Mouse (Mus musculus) hindbrain, embryonic 11.5 days (tissue): Measurements from ENCODE around the gene Txndc9. TPM values are rescaled to one million over a fixed set of nuclear protein-coding genes. Genes with fewer than 3 reads are reported as not detected.
A peak's percentile ranks its signal among the peaks of the same experiment; 100 is the strongest.

Experiments used
- ATAC-seq: fragments of 200-750 bp; cut with Nextera tagmentation; 2 replicates; pipeline ENCODE4 v1.8.0; 2017; ENCODE audit warnings: mild to moderate bottlenecking, moderate TSS enrichment, moderate library complexity; ENCODE audit not compliant: low FRiP score
- DNase-seq: peaks from one replicate; pipeline ENCODE4 v3.0.0-alpha.2; 2015; ENCODE audit warnings: low spot score
- H3K27ac ChIP-seq: fragments of 300-500 bp; sonication (generic); 2 replicates; pipeline ENCODE4 v1.5.1; 2014; ENCODE audit warnings: mild to moderate bottlenecking, low read depth, low read length
- H3K27me3 ChIP-seq: fragments of 300-500 bp; sonication (generic); 2 replicates; pipeline ENCODE4 v1.6.1; 2014; ENCODE audit warnings: mild to moderate bottlenecking, low read length, moderate library complexity, mixed read lengths; ENCODE audit not compliant: control insufficient read depth, insufficient read depth
- H3K36me3 ChIP-seq: fragments of 300-500 bp; sonication (generic); 2 replicates; pipeline ENCODE4 v1.6.1; 2014; ENCODE audit warnings: mild to moderate bottlenecking, low read length, moderate library complexity, mixed read lengths; ENCODE audit not compliant: control insufficient read depth, insufficient read depth
- H3K4me1 ChIP-seq: fragments of 300-500 bp; sonication (generic); replicated peaks from 2 replicates; pipeline ENCODE4 v1.6.1; 2014; ENCODE audit warnings: low read length, mixed read lengths; ENCODE audit not compliant: control insufficient read depth, insufficient read depth
- H3K4me2 ChIP-seq: fragments of 300-500 bp; sonication (generic); replicated peaks from 2 replicates; pipeline ENCODE4 v1.6.1; 2014; ENCODE audit warnings: mild to moderate bottlenecking, low read depth, low read length
- H3K4me3 ChIP-seq: fragments of 300-500 bp; sonication (generic); 2 replicates; pipeline ENCODE4 v1.5.1; 2014; ENCODE audit warnings: low read depth, low read length
- H3K9ac ChIP-seq: fragments of 300-500 bp; sonication (generic); 2 replicates; pipeline ENCODE4 v1.6.1; 2014; ENCODE audit warnings: low read depth, low read length
- H3K9me3 ChIP-seq: fragments of 300-500 bp; sonication (generic); 2 replicates; pipeline ENCODE4 v1.6.1; 2016; ENCODE audit warnings: low read length; ENCODE audit not compliant: control insufficient read depth
- WGBS: fragments of 180-500 bp; shearing (Covaris S2); extraction: QIAGEN DNeasy Blood & Tissue Kit; methylation state at CpG from one replicate; pipeline ENCODE4 v1.1.7; 2014; 5-methylcytosine and 5-hydroxymethylcytosine counted together
- polyA plus RNA-seq: library from polyadenylated mRNA; unstranded; fragments of >200 nt; fragmentation: Nextera tagmentation; extraction: Ambion mirVana; gene quantifications from 2 replicates; pipeline ENCODE4 v1.2.1, GENCODE M21; 2014

Gene Txndc9
- polyA plus RNA-seq, 1 experiment from 2014 or later, result 188 TPM

GRCm38 (mm10) chr1:38011647-38012046 lies 14.0 kb upstream of the Txndc9 start:
- no peaks in the 10 kb centered on the region for H3K9me3 ChIP-seq
- ATAC-seq (no peak), DNase-seq (no peak)
- no peak overlapping the region for H3K27ac ChIP-seq
- H3K4me1 ChIP-seq, result no peaks in the 10 kb centered on the region
- H3K4me2 ChIP-seq, result no peak overlapping the region
- 76% methylated on average over 6 of the region's 6 CpGs for WGBS
- H3K4me3 ChIP-seq, result no peak overlapping the region
- no peak overlapping the region for H3K9ac ChIP-seq
- no peaks in the 10 kb centered on the region for H3K36me3 ChIP-seq
- no peaks in the 10 kb centered on the region for H3K27me3 ChIP-seq

GRCm38 (mm10) chr1:38006741-38007140 lies 9.0 kb upstream of the Txndc9 start:
- DNase-seq (no peak), ATAC-seq (no peak)
- Histone ChIP-seq H3K27ac (no peak overlapping the region), H3K4me3 (no peak overlapping the region), H3K4me1 (no peaks in the 10 kb centered on the region), H3K4me2 (no peak overlapping the region), H3K9ac (no peak overlapping the region), H3K9me3 (no peaks in the 10 kb centered on the region), H3K27me3 (no peaks in the 10 kb centered on the region), H3K36me3 (no peaks in the 10 kb centered on the region)
- 82% methylated on average over 3 of the region's 3 CpGs for WGBS

- Histone ChIP-seq H3K27ac (no peak overlapping the region), H3K9me3 (no peaks in the 10 kb centered on the region), H3K27me3 (no peaks in the 10 kb centered on the region), H3K36me3 (no peaks in the 10 kb centered on the region), H3K9ac (no peak overlapping the region), H3K4me1 (peaks cover 4% of the 10 kb centered on the region; the same call in 1 of the 2 replicates), H3K4me3 (no peak overlapping the region), H3K4me2 (no peak overlapping the region)
- DNase-seq (no peak), ATAC-seq (no peak)
- 94% methylated on average over 3 of the region's 3 CpGs for WGBS
These were observed 5.4 kb upstream of the Txndc9 start for GRCm38 (mm10) chr1:38003046-38003445.

GRCm38 (mm10) chr1:38001956-38002355 lies 4.3 kb upstream of the Txndc9 start:
- Histone ChIP-seq H3K4me3 (no peak overlapping the region), H3K9ac (no peak overlapping the region), H3K27me3 (no peaks in the 10 kb centered on the region), H3K4me1 (peaks cover 4% of the 10 kb centered on the region; the same call in 1 of the 2 replicates), H3K36me3 (no peaks in the 10 kb centered on the region), H3K27ac (no peak overlapping the region), H3K4me2 (no peak overlapping the region), H3K9me3 (no peaks in the 10 kb centered on the region)
- no peak for DNase-seq
- no peak for ATAC-seq
- WGBS, result 92% methylated on average over 9 of the region's 9 CpGs

GRCm38 (mm10) chr1:38000844-38001243 lies 3.2 kb upstream of the Txndc9 start:
- Histone ChIP-seq H3K36me3 (no peaks in the 10 kb centered on the region), H3K4me3 (no peak overlapping the region), H3K27ac (no peak overlapping the region), H3K4me2 (no peak overlapping the region), H3K9ac (no peak overlapping the region), H3K27me3 (no peaks in the 10 kb centered on the region), H3K4me1 (peaks cover 4% of the 10 kb centered on the region; the same call in 1 of the 2 replicates), H3K9me3 (no peaks in the 10 kb centered on the region)
- DNase-seq (no peak), ATAC-seq (no peak)
- 93% methylated on average over 8 of the region's 8 CpGs for WGBS

GRCm38 (mm10) chr1:37999552-37999951 lies 1.9 kb upstream of the Txndc9 start:
- WGBS, result 85% methylated on average over 3 of the region's 3 CpGs
- Histone ChIP-seq H3K9ac (no peak overlapping the region), H3K36me3 (0 out of 2 replicates have a peak, but pooled peaks cover 5% of the 10 kb centered on the region), H3K27ac (no peak overlapping the region), H3K4me3 (peak overlapping the region; percentile 96; the same call in 1 of the 2 replicates), H3K4me2 (no peak overlapping the region), H3K27me3 (no peaks in the 10 kb centered on the region), H3K9me3 (no peaks in the 10 kb centered on the region), H3K4me1 (peaks cover 4% of the 10 kb centered on the region; the same call in 1 of the 2 replicates)
- no peak for DNase-seq
- ATAC-seq, result no peak

GRCm38 (mm10) chr1:37998371-37999199 lies 892 bp upstream of the Txndc9 start:
- Histone ChIP-seq H3K27me3 (no peaks in the 10 kb centered on the region), H3K36me3 (peaks cover 9% of the 10 kb centered on the region; the same call in 1 of the 2 replicates), H3K9ac (peak overlapping the region; percentile 76), H3K4me1 (peaks cover 4% of the 10 kb centered on the region; the same call in 1 of the 2 replicates), H3K27ac (peak overlapping the region; percentile 88), H3K9me3 (no peaks in the 10 kb centered on the region), H3K4me3 (peak overlapping the region; percentile 96), H3K4me2 (peak overlapping the region; percentile 76)
- DNase-seq, result no peak
- WGBS, result 6% methylated on average over 38 of the region's 47 CpGs
- peak; percentile 38 for ATAC-seq

GRCm38 (mm10) chr1:37996877-37997484 lies 712 bp downstream of the Txndc9 start:
- 0% methylated on average over 42 of the region's 42 CpGs for WGBS
- peak overlapping the region; percentile 88 for H3K27ac ChIP-seq
- peak; percentile 96 for ATAC-seq
- H3K9ac ChIP-seq, result peak overlapping the region; percentile 74
- H3K36me3 ChIP-seq, result peaks cover 9% of the 10 kb centered on the region; the same call in 1 of the 2 replicates
- no peaks in the 10 kb centered on the region for H3K9me3 ChIP-seq
- H3K4me3 ChIP-seq, result peak overlapping the region; percentile 96
- DNase-seq, result peak; percentile 97
- no peaks in the 10 kb centered on the region for H3K27me3 ChIP-seq
- H3K4me2 ChIP-seq, result peak overlapping the region; percentile 92
- peaks cover 4% of the 10 kb centered on the region; the same call in 1 of the 2 replicates for H3K4me1 ChIP-seq
